Mouse (Mus musculus): ENCODE results near the gene Il9r.

DNA sequence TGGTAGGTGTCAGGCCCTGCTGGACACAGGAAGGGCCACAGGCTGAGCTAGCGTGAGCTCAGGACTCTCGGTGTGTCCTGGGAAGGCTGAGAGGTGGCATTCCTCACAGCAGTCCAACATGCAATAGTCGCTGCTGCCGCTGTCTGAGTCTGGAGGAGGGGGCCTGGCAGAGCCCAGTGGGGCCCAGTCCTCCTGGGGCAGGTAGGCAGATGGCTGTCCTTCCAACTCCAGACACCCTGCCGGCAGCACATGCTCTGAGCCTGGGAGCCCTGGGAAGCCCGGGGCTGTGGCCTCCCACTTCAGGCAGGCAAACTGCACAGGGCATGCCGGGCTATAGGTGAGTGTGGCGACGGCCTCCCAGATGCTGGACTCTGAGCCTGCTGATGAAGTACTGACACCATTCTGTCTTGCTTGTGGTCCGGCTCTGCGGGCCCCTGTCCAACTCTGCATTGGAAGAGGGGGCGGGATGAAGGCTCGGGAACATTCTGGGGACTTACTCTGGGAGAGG, 9.4 kb downstream of the Il9r start:
- TF ChIP-seq CTCF (IDR thresholded peaks at IDR 0.05; ENCODE audit: low read depth) (no peak), EP300 (IDR thresholded peaks at IDR 0.05; ENCODE audit: low read depth) (no peak)

Measured in liver, postnatal 0 days (tissue).